Mouse (Mus musculus) c-Kit-positive CD71-positive TER-119-positive erythroid progenitor cells, embryonic 14.5 days (primary cell): ENCODE measurements around the gene Nsmce4a.
"Not testable (repeated sequence)": the region's sequence is repeated elsewhere in the genome, so short reads cannot be mapped to it uniquely, and the experiment has no call there.

Experiments
- DNase-seq: peaks from one replicate; pipeline ENCODE4 v3.0.0-alpha.2; 2013; ENCODE audit warnings: low spot score

Nsmce4a gene

DNA sequence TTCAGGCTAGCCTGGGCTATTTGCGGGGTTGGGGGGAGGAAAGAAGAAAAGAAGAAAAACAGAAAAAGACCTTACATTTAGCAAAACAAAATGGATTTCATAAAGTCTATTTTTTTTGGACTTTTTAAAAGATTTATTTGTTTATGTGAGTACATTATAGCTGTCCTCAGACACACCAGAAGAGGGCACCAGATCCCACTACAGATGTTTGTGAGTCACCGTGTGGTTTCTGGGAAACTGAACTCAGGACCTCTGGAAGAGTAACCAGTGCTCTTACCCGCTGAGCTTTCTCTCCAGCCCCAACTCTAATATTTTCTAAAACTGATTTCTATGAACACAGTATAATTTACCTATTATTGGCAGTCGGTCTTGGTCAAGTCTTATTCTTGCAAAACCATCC is 37.7 kb downstream of the Nsmce4a start:
- no peak for DNase-seq

DNA sequence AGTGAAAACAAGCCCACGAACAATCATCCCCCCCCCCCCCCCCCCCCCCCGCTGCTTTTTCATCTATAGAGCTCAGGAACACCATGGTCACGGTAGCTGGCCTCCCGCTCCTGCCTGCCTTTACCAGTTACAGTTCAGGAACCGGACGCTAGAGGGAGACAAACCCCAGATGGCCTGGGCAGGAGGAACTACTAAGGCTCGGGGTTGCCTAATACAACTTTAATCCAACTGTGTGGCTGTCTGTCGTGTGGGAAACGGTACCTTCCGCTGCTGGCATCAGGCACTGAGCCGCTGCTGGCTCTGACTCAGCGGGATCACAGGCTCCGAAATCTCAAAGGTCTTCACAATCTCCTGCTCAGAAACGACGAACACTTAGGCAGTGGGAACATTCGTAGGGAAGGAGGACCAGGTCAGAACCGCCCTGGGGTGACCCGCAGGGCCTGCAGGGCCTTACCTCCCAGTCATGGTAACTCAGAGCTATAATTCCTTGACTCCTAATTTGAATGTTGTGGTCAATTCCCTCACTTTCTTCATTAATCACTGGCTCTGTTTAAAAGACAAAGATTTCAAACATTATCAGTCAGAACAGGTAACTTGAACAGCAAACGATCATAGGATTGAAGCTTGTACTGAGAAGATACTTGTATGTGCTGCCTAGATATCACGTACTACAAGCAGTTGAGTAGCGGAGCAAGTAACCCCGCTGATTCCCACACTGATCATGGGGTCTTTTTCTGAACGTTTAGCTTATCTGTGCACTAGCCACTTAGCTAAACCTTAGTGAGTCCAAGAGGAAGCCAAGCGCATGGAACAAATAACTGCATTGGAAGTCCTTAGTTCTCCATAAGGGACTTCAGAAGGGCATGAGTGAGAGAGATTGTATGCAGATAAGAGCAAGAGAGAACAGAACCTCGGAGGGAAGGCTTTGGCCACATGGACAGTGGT is 39.3 kb downstream of the Nsmce4a start:
- peak; percentile 81 for DNase-seq

DNA sequence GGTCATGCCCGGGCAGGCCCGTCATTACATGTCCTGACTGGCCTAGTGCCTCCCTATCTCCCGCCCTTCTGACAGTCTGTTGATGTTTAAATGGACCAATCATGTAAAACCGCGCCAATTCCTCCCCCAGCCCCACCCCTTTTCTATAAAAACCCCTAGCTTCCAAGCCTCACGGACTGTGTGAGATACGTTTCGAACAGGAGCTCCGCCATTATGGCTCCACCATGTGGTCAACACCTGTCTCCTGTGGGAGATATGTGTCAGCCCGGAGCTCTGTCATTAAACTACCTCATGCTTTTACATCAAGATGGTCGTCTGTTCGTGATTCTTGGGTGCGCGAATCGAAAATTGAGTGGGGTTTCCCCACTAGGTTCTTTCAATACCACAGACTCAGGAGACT is 41.8 kb downstream of the Nsmce4a start:
- DNase-seq: not testable (repeated sequence)

DNA sequence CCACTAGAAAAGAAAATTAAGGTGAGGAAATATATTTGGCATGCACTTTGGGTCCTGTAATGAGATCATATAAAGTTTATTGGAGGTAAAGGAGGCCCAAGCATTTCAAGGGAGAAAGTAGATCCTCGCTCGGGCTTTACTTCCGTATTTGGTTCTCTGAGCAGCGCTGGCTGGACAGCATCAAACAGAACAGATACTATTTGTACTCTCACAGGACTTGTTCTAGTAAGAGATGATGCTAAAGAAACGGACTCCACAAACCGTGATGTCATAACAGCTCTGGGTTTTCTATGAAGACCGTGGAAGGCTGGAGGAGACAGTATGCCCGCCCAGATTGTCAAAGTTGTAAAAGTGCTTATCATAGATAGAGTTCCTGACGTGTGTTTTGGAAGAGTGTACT is 45.6 kb downstream of the Nsmce4a start:
- no peak for DNase-seq

DNA sequence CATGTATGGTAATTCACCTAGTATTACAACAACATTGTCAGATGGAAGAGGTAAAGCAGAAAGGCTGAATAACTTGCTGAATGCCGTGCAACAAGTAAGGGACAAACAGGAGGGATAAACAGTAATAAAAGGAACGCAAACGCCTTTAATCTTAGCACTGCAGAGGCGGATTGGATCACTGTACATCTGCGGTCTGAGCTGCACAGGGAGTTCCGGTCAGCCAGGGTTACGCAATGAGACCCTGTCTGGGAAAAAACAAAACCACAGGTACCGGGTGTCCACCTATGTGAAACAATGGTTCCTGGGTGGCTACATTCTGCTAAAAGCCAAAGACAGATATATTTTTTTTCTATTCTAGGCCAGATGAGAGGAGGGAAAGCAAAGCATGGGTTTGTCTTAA is 49.5 kb downstream of the Nsmce4a start:
- no peak for DNase-seq

DNA sequence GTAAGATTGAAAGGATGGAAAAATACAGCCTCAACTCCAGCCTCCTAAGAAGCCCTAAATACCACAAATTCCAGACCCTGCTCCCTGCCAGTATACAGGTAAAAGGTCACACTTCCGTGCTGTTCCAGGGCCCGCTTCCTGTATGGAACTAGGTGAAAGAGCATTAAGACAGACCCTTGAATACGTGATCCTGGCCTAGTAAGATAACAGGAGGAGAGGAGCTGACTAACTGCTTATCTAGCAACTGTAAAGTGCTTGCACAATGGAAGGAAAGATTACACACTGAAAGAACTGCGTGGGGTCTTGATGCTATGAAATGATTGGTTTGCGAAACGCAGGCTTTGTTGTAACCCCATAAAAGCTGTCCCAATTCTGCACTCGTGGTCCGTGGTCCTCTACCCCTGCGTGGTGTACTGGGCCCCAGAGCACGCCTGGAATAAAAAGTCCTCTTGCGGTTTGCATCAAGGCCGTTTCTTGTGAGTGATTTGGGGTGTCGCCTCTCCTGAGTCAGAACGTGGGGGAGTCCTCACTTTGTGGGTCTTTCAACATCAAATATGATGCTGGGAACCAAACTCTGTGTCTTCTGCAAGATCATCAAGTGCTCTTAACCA is 52.0 kb downstream of the Nsmce4a start:
- peak; percentile 39 for DNase-seq

DNA sequence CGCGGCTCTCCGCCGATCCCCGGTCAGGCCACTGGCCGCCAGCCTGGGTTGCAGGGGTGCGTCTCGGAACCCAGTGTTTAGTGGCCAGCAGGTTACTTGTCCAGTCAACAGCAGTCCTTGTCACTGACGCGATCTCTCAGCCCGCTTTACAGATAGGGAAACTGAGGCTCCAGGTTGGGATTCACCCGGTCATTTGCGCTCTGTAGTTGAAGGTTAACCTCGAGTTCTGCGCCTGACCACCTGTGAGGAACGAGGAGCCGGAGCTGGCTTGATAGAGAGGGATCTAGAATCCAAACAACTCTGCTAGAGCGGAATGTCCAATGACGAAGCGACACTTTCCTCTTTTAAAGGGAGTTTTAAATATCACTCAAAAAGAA is 52.9 kb downstream of the Nsmce4a start, which contains the start of gene Ate1:
TSS of gene Ate1 (minus strand) at position 321 of the 377 bp plus-strand sequence.
- DNase-seq: no peak

DNA sequence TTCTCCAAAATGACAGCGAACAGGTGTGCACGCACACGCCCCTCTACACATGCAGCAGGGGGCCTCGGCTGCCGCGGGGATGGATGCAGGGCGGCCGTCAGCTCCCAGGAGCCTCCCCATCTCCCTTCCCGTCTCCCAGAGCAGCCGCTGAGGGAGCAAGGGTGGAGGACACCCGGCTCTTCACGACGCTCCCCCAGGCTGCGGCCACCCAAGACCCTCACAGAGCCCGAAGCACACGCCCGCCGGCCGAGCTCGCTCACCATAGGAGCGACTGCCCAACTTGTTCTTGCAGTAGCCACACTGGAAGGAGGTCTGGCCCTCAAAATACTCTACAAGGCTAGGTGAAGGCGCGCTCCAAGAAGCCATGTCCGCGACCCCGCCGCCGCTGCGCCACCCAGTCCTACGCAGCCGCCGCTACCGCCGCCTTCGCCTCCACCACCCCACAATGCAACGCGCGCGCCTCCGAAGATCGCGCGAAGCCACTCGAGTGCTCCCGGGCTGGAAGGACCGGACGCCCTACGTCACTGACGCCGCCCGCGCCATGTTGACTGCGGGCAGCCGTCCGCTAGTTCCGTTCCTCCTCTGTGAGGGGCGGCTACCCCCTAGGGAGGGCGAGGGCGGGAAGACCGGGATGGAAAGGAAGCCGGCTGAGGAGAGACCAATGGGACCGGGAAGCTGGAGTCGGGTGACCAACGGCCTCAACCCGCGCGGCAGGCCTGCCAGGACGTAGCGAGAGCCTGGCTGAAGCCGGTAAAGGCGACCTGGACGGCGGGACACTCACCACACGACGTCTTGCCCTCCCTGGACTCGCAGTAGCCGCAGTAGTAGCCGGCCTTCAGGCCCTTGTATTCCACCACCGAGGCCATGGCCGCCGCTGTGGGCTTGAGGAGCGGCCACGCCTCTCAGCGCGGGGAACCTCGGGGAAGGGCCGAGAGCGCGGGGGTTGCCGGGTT is 53.5 kb downstream of the Nsmce4a start:
- DNase-seq: peak; percentile 88

DNA sequence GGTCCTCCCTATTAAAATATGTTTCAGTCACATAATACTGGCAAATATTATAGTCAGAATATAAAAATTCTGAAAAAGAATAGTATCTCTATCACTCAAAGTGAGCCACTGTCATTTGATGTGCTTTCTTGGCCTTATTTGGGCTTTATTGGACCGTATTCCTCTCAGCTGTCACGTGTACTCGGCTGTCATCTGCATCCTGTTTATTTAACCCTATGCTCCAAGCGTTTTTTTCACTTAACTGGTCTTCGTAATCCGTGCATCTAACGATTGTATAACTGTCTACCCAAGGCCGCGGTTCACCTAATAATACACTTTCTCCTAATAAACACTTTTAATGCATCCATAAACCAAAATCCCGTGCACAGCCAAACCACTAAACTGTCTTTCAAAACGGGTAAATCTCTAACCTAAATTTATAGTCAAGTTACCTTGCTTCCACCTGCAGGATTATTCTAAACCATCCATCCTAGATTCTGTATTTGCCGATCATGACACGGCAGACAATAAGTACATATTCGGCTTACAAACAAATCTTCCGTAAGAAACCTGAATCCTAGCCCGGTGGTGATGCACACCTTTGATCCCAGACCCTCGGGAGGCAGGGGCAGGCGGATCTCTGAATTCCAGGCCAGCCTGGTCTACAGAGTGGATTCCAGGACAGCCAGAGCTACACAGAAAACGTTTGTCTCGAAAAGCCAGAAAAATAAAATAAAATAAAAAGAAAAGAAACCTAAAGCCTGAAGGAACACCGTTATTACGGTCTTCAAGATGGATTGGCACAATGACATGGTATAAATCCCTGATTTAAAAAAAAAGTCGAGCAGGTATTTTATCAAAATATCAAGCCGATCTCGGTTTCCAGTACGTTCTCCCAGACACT is 54.5 kb downstream of the Nsmce4a start:
- DNase-seq: no peak

DNA sequence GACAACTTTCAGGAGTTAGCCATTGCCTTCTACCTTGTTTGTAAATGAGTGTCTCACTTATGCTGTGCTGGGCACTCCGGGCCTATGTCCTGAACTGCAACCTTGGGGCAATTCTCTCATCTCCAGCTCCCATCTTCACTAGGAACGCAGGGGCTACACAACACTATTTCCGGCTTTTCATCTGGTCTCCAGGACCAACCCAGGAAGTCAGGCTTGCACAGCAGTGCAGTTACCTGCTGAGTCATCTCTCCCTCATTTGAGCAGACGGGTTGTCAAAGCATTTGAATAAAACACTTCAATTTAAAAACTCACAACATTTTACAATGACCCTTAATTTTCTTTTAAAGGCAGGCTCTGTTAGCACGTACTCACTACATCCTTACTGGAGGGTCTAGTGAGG is 62.7 kb downstream of the Nsmce4a start:
- DNase-seq: no peak

DNA sequence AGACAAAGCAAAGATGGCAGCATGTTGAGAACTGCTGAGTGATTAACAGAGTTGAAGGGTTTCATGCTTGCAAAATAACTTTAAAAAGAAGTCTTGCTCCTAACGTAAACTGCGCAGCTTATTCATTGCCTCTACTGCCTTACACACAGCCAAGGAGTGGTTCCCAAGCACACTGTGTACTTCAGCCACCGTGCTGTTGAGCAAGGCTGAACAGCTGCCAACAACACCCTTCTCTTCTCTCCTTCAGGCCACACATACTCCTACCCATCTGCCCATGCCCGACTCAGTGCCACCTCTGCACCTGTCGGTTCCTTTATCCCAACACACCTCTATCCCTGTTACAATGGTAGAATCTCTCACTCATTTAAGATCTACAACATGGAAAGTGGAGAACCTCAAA is 69.9 kb downstream of the Nsmce4a start:
- no peak for DNase-seq

DNA sequence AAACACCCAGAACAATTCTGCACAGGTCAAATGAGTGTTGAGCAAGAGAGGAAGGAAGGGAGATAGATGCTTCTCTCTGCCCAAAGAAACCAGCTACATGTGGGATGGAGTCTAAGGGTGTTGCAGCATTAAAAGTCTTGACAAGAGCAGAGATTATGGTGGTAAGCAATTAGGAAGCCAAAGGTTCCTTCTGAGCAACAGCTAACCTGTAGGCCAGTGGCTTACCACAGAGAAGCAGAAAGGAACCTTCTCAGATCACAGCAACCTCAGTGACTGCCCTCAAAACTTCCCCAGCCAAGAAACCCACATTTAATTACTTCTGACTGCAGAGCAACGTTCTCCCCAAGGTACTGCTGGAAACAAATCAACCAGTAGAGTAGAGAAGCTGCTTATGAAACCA is 71.4 kb downstream of the Nsmce4a start:
- DNase-seq: no peak

DNA sequence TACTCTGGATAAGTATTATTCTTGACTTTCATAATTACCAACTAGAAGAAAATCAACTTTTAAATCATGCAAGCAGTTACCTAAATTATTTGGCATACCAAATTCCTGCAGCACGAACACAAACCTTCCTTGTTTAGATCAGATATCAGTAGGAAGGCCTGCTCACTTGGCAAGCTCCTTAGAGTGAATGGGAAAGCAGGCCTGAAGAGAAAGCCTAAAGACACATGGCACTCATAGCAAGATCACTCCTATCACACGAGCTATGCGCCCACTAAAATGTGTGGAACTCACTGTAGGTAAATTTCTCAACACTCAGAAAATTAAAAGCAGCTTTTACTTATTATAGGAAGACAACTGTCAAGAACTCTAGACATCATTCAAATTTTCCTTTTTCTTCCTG is 79.6 kb downstream of the Nsmce4a start:
- no peak for DNase-seq

DNA sequence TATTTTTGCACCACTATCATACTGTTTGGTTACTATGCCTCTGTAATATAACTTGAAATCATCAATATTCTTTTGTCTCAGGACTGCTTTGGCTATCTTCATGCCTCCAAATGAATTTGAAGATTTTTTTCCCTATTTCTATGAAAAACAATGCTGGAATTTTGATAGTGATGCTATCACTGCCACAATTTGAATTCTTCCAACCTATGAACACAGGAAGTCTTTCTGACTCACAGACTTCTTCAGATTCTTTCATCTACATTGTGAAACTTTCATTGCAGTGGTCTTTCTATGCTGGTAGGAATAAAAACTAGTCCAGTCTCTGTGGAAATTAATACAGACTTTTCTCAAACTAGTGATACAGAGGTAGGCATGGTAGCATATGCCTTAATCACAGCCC is 80.9 kb downstream of the Nsmce4a start:
- DNase-seq: no peak
